12 mouse cellular contexts compared by ENCODE assay signal in genomic region chr7:58743362-58744320, GRCm38 (mm10).
DNase-seq lines count a peak whose midpoint lies in the region; ATAC-seq and TF ChIP-seq lines count a peak whose summit lies in the region.
"Had no signal": no experiment of that assay in that cellular context is flagged by ENCODE, and none has a peak within 500 bp of the region (broad histone marks: within the 10 kb centered on the region; RNA-seq: fewer than 3 reads in every experiment).

No protein-coding gene starts in this region.

- TF ChIP-seq CTCF in forebrain, postnatal 0 days (IDR thresholded peaks at IDR 0.05; ENCODE audit: low read depth), result peak; percentile 51
- TF ChIP-seq CTCF in layer of hippocampus, adult 2 months (conservative IDR thresholded peaks at IDR 0.05), result peak; percentile 86

- H3K9me3 ChIP-seq in forebrain, postnatal 0 days (ENCODE audit: low read length), result no peaks in the 10 kb centered on the region
- H3K9me3 ChIP-seq in forebrain, embryonic 11.5 days (ENCODE audit: control insufficient read depth, low read length), result no peaks in the 10 kb centered on the region
- H3K9me3 ChIP-seq: embryonic facial prominence, embryonic 13.5 days; limb, embryonic 13.5 days had no signal

- H3K4me3 ChIP-seq in forebrain, postnatal 0 days (ENCODE audit: low read depth, low read length), result no peak overlapping the region
- no peak overlapping the region for H3K4me3 ChIP-seq in forebrain, embryonic 11.5 days (ENCODE audit: low read depth, low read length)
- H3K4me3 ChIP-seq in layer of hippocampus, adult 2 months, result no peak overlapping the region
- H3K4me3 ChIP-seq: embryonic facial prominence, embryonic 13.5 days; limb, embryonic 13.5 days had no signal

- DNase-seq in forebrain, postnatal 0 days, result no peak
- DNase-seq in forebrain, embryonic 11.5 days (ENCODE audit: low spot score), result no peak
- peak; percentile 40 to 51 for DNase-seq in layer of hippocampus, adult 2 months (ENCODE audit: low spot score in 2 of 2)
- DNase-seq in layer of hippocampus, adult 8-10 months (ENCODE audit: low spot score in 2 of 2), result no peak
- DNase-seq in ES-CJ7 (ENCODE audit: low read depth, low spot score), result peak; percentile 6
- peak; percentile 26 for DNase-seq in embryo, embryonic 11 days
- no peak for DNase-seq in ovary, postnatal 36 days (ENCODE audit: low spot score)
- DNase-seq in frontal cortex, postnatal 10 days (ENCODE audit: low spot score in 2 of 2), result no peak
- DNase-seq: gastrocnemius, postnatal 10 days had no signal

- H3K4me1 ChIP-seq in forebrain, postnatal 0 days (ENCODE audit: insufficient read depth), result no peaks in the 10 kb centered on the region
- H3K4me1 ChIP-seq in forebrain, embryonic 11.5 days (replicated peaks; ENCODE audit: control insufficient read depth, insufficient read depth, low read length), result no peaks in the 10 kb centered on the region
- H3K4me1 ChIP-seq: embryonic facial prominence, embryonic 13.5 days; limb, embryonic 13.5 days had no signal

- H3K27me3 ChIP-seq in forebrain, postnatal 0 days (ENCODE audit: insufficient read depth, low read length), result no peaks in the 10 kb centered on the region
- no peaks in the 10 kb centered on the region for H3K27me3 ChIP-seq in forebrain, embryonic 11.5 days (ENCODE audit: control insufficient read depth, insufficient read depth, low read length)
- H3K27me3 ChIP-seq: embryonic facial prominence, embryonic 13.5 days; limb, embryonic 13.5 days had no signal

- 80% methylated on average over 4 of the region's 4 CpGs for WGBS in forebrain, postnatal 0 days
- WGBS in forebrain, embryonic 11.5 days, result 79% methylated on average over 4 of the region's 4 CpGs

- no peak overlapping the region for H3K4me2 ChIP-seq in forebrain, postnatal 0 days (ENCODE audit: low read depth)
- H3K4me2 ChIP-seq in forebrain, embryonic 11.5 days (ENCODE audit: low read depth, low read length, severe bottlenecking), result no peak overlapping the region
- H3K4me2 ChIP-seq: embryonic facial prominence, embryonic 13.5 days; limb, embryonic 13.5 days had no signal

- no peak overlapping the region for H3K27ac ChIP-seq in forebrain, postnatal 0 days (ENCODE audit: low read depth, low read length)
- no peak overlapping the region for H3K27ac ChIP-seq in forebrain, embryonic 11.5 days (ENCODE audit: low read depth, low read length)
- H3K27ac ChIP-seq in layer of hippocampus, adult 2 months, result no peak overlapping the region
- H3K27ac ChIP-seq: embryonic facial prominence, embryonic 13.5 days; limb, embryonic 13.5 days had no signal

- no peaks in the 10 kb centered on the region for H3K36me3 ChIP-seq in forebrain, postnatal 0 days (ENCODE audit: insufficient read depth)
- no peaks in the 10 kb centered on the region for H3K36me3 ChIP-seq in forebrain, embryonic 11.5 days (ENCODE audit: control insufficient read depth, insufficient read depth, low read length)
- H3K36me3 ChIP-seq: embryonic facial prominence, embryonic 13.5 days; limb, embryonic 13.5 days had no signal

- no peak overlapping the region for H3K9ac ChIP-seq in forebrain, postnatal 0 days
- no peak overlapping the region for H3K9ac ChIP-seq in forebrain, embryonic 11.5 days (ENCODE audit: low read length)
- H3K9ac ChIP-seq: embryonic facial prominence, embryonic 13.5 days; limb, embryonic 13.5 days had no signal

- ATAC-seq in forebrain, postnatal 0 days, result no peak
- ATAC-seq in forebrain, embryonic 11.5 days (replicated peaks; ENCODE audit: low FRiP score), result no peak
- ATAC-seq: hindbrain, embryonic 16.5 days had no signal

Comparison
In these comparisons a context has a peak if more than half of its experiments do, and no peak if none do; other contexts are left out.
1. DNase-seq: peak in layer of hippocampus, adult 2 months (2 of 2), ES-CJ7 (single experiment) and embryo, embryonic 11 days (single experiment); none in forebrain, postnatal 0 days (single experiment), forebrain, embryonic 11.5 days (single experiment), layer of hippocampus, adult 8-10 months (0 of 2), ovary, postnatal 36 days (single experiment) and frontal cortex, postnatal 10 days (0 of 2).